Mouse (Mus musculus) frontal cortex, postnatal 14 days (tissue): ENCODE results near the gene Atg9a.
A peak's percentile ranks its signal among the peaks of the same experiment; 100 is the strongest.

Source experiments
- DNase-seq, 2 experiments: peaks; one replicate each; pipeline ENCODE4 v3.0.0; 2022; ENCODE audit warnings: low spot score in 2 of 2

Gene Atg9a

GRCm38 (mm10) chr1:75168472-75169464, 23.2 kb downstream of the Atg9a start, which contains the start of gene Zfand2b:
Gene Zfand2b (plus strand): TSS chr1:75168646.
- DNase-seq, result peak; percentile 87 to 93

- DNase-seq, result no peak
Observed at GRCm38 (mm10) chr1:75168093-75168471, 23.9 kb downstream of the Atg9a start.

- DNase-seq, result no peak
Observed at GRCm38 (mm10) chr1:75160256-75160617, 31.8 kb downstream of the Atg9a start.

- DNase-seq, result no peak
Observed at GRCm38 (mm10) chr1:75159540-75160255, 32.3 kb downstream of the Atg9a start.

GRCm38 (mm10) chr1:75158990-75159389, 33.0 kb downstream of the Atg9a start:
- no peak for DNase-seq

- DNase-seq, result no peak
Observed at GRCm38 (mm10) chr1:75155837-75156236, 36.2 kb downstream of the Atg9a start.

GRCm38 (mm10) chr1:75148727-75149126, 43.3 kb downstream of the Atg9a start:
- no peak for DNase-seq

- no peak for DNase-seq
Observed at GRCm38 (mm10) chr1:75147411-75148135, 44.4 kb downstream of the Atg9a start.

GRCm38 (mm10) chr1:75145589-75145988, 46.4 kb downstream of the Atg9a start:
- DNase-seq, result no peak

GRCm38 (mm10) chr1:75142301-75143261, 49.4 kb downstream of the Atg9a start, which contains the start of the genes Cnppd1 and Retreg2:
Gene Cnppd1 (minus strand): TSS chr1:75142711.
Gene Retreg2 (plus strand): TSS chr1:75142778.
- DNase-seq, result peak; percentile 90 to 93

- peak in 1 of 2 experiments; percentile 52 for DNase-seq
Observed at GRCm38 (mm10) chr1:75141486-75142190, 50.4 kb downstream of the Atg9a start.

GRCm38 (mm10) chr1:75140601-75141190, 51.3 kb downstream of the Atg9a start:
- DNase-seq, result no peak

- no peak for DNase-seq
Observed at GRCm38 (mm10) chr1:75138448-75138847, 53.5 kb downstream of the Atg9a start.

GRCm38 (mm10) chr1:75136730-75137129, 55.3 kb downstream of the Atg9a start:
- DNase-seq, result no peak

GRCm38 (mm10) chr1:75136293-75136692, 55.7 kb downstream of the Atg9a start:
- no peak for DNase-seq

- DNase-seq, result no peak
Observed at GRCm38 (mm10) chr1:75133421-75134207, 58.4 kb downstream of the Atg9a start, which contains the start of gene Slc23a3. Gene Slc23a3 (minus strand): TSS chr1:75133890.
